Mouse (Mus musculus) megakaryocyte, adult 5-6 weeks (primary cell): Measurements from ENCODE around the gene Arhgap23. TPM values are rescaled to one million over a fixed set of nuclear protein-coding genes. Genes with fewer than 3 reads are reported as not detected.

Source experiments
- ATAC-seq: 2 replicates; pipeline ENCODE4 v1.8.0; 2016; ENCODE audit warnings: mild to moderate bottlenecking, inconsistent platforms; ENCODE audit not compliant: poor library complexity, severe bottlenecking
- total RNA-seq, 2 experiments: library from RNA; stranded (forward) in 1 of 2; stranded (reverse) in 1 of 2; fragments of 153-499, 151-499 nt in 1 of 2; fragments of 221-1000, 200-1000 nt in 1 of 2; gene quantifications; 2 replicates each; pipeline versions ENCODE4 v1.2.3 to v1.2.4; 2015 to 2017

The Arhgap23 gene
- 7.7 and 9.8 TPM in 2 replicates for total RNA-seq (2015)
- 5.8 and 9.4 TPM in 2 replicates for total RNA-seq (2017)

DNA sequence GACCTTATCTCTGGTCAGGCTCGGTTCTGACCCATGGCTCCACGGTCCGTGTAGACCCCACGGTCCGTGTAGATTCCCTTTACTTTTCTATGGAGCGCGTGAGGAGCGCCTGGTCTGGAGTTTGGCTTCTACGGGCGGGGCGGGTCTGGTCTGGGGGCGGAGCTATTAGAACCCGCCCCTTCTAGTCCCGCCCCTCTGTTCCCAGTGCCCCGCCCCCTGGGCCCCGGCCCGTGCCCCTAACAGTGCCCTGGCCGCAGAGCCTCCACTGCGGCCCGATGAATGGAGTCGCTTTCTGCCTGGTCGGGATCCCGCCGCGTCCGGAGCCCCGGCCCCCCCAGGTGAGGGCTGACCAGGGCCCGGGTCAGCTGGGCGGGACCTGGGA lies at the start of gene Arhgap23:
Arhgap23 (plus strand) TSS at position 204 of the 382 bp plus-strand sequence.
- peak; percentile 60 for ATAC-seq

DNA sequence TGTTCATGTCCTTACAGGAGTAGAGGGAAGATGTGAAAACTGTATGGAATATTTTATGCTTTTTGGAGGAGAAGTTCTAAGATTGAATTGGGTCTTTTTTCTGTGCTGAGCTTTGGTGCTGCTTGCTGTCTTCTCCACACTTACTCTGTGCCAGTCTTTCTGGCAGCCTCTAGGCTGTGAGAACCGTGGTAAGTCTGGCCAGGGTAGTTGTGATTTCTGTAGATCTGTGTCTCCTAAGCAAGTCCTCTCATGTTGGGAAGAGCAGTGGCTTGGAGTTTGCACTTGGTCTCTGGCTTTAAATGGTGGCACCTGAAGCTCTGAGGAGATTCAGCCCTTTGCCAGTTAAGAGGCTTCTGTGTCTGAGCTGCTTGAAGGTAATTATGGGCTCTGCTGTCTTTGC lies 49.8 kb upstream of the Arhgap23 start:
- ATAC-seq: no peak

DNA sequence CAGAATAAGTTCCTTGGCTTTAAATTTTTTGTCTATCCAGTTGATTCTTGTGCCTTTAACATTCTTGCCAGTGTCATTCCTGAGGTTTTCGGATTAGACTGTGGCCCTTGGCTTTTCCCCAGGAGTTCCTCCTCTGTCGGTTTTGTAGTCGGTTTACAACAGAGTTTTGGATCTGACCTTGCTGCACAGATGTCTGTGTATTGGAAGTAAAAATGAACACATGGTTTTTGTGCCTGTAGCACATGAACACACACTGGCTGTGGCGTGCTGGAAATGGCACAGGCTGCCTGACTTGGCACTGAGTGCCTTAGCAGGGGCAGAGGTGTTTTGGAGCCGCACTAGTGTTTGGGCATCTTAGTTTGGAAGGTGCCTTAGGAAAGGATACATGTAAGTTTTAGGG lies 46.8 kb upstream of the Arhgap23 start:
- no peak for ATAC-seq

DNA sequence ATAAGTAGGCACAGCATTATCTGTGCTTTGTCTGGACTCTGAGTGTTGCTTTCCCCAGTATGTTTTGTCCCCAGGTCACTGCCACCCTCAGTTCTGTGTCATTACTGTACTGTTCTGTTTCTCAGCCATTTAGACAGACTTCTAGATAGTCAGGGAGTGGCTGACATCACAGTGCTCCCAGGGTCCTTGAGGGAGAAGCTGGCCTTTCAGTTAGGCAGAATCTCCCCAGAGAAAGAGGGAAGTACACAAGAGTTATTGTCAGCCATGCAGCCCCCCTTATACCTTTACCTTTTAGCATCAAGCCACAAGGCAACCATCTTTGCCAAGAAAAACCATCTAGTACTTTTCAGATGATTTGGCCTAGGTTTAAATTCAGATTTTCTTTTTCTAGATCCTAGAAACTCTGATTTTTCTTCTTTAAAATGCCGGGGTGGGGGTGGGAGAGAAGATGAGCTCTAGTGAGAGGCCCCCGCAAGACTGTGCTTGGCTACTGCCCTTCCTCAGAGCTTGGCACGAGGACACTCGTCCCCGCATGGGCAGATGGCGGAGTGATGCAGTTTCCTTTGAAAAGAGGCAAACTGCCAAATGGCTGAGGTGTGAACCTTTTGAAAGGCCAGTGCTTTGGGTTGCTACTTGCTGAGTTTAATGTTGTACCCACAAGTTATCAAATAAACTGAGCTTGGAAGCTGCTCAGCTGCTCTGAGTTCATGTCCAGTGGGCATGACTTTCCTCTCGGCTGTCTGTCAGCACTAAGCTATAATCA lies 44.8 kb upstream of the Arhgap23 start:
- no peak for ATAC-seq

DNA sequence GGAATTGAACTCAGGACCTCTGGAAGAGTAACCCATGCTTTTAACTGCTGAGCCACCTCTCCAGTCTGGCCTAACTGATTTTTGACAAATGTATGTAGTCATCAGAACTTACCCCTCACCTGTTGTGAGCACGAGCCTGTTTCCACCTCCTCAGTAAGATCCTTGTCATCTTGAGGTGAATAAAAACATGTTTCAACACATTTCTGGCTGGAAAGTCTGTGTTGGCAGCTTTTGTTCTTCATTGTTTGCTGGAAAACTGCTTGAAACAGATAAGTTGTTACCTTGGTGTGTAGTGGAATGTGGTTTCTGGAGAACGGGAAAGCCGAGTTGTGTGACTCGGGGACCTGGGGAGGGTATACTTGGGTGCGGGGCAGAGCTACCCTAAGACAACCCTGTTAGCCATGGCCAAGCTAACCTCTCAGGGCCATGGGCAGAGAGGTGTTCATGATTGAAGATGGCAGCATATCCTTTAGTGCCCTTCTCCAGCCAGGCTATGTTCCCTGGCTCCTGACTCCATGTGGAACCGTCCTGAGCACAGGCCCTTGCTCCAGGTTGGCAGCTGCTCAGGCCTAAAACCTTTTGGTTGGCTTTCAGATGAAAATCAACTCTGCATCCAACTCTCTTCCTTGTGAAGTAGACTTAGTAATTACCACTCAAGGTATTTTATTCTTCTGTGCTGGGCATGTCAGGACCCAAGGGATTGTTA lies 43.0 kb upstream of the Arhgap23 start:
- no peak for ATAC-seq

- ATAC-seq: no peak
These were observed 41.9 kb upstream of the Arhgap23 start for GRCm38 (mm10) chr11:97373402-97373801.

DNA sequence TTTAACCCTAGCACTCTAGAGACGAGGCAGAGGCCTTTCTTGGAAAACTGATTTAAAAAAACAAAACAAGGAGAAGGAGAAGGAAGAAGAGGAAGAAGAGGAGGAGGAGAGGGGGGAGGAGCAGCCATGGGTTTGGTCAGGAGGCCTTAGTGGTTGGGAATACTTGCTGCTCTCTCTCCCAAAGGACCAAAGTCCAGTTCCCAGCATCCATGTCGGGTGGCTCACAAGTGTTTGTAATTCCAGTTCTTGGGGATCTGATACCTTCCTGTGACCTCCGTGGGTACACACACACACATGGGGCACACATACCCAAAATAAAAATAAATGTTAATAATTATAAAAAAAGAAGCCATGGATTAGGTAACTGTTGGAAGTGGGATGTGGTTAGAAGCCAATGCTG lies 35.3 kb upstream of the Arhgap23 start:
- ATAC-seq: no peak

DNA sequence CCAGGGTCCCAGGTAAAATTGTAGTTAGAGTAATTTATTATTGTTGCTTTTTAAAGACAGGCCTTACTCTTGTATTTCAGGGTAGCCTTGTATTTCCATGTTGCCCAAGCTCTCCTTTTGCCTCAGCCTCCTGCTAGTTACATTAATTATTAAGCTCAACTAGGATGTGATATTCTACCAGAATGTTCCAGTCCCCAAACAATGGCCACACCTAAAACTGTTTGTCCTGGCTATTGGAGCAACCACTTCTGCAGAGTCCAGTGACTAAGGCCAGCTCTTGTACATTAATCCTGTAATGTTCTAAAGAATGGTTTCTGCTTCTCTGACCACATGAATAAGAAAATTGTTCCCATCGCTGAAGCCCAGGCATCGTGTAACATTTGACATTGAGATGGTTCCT lies 32.3 kb upstream of the Arhgap23 start:
- ATAC-seq: no peak

GRCm38 (mm10) chr11:97383764-97384163 lies 31.6 kb upstream of the Arhgap23 start:
- ATAC-seq: no peak

GRCm38 (mm10) chr11:97387811-97388210 lies 27.5 kb upstream of the Arhgap23 start:
- ATAC-seq: no peak

GRCm38 (mm10) chr11:97389127-97389526 lies 26.2 kb upstream of the Arhgap23 start:
- no peak for ATAC-seq

- no peak for ATAC-seq
These were observed 21.7 kb upstream of the Arhgap23 start for GRCm38 (mm10) chr11:97393658-97394057.

DNA sequence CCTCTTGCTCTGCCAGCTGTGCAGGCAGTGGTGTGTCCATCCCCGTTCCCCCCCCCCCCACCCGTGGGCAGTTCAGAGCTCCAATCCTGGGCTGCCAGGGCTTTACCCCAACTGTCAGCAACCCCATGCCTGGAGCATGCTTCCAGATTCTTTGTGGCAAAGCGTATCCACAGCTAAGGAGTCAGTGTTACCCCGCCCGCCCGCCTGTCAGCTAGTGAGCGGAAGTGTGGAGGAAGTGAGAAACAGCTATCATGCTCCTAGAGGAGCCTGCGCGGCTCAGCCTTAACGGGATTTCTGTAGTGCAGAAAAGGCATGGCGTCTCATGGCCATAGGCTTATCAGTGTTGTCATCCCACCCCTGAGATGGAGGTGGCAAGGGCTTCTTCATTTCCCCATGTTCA lies 21.2 kb upstream of the Arhgap23 start:
- peak; percentile 68 for ATAC-seq

DNA sequence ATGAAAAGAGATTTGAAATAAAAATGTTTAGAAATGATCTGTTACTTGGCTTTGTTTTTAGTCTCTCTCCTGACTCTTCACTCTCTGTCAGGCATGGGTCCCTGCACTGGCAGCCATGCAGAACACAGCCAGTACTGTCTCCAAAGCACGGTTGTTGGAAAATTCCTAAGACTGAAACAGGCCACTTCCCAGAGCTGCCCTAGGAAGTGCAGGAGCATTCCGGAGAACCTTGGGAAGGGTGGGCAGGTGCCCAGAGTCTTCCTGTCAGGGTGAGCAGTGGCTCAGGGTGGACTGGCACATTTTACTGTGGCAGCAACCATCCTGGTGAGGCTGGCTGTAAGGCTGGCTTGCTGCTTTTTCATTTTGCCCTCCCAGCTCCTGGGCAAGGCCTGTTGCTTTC lies 16.8 kb upstream of the Arhgap23 start:
- ATAC-seq: no peak

DNA sequence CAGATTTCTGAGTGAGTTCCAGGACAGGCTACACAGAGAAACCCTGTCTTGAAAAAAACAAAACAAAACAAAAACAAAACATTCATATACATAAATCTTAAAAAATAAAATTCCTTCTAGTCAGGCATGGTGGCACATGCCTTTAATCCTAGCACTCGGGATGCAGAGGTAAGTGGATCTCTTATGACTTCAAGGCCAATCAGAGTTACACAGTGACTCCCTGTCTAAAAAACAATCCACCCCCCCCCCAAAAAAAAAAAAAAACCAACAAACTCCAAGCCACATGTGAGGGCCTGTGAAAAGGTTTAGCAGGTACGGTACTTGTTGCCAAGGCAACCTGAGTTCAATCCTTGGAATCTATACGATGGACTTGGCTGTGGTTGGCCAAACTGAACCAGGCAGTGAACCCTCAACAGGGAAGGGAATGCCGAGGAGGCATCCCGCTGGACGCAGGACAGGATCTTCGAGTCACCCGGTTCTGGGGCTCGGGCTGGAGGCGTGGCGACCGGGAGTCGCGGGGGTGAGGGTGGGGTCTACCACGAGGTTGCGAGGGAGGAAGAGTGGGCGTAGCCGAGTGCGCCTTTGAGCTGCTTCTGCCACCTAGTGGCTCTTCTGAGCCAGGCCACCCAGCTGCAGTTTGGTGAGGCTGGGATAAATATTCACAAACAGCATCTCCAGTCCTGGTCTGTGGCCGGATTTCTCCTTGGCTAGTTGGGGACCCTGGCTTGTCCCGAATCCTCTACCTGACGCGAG lies 15.2 kb upstream of the Arhgap23 start:
- ATAC-seq: peak; percentile 98

DNA sequence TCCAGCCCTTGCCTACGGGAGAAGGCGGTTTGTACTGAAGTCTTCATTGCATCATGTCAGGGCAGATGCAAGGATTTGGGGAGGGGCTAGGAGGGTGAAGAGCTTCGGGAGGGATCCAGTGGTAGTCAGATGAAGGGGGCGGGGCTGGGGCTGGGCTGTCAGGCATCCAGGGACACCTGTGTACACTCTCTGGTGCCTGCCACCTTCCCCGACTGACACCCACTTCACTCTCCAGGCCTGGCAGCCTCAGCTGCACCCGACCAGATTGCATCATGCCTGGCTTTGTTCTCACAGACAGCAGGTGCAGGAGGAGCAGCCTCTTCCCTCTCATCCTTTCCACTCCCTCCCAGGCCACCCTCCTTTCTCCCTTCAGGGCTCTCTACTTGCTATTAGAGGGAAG lies 14.3 kb upstream of the Arhgap23 start:
- ATAC-seq: no peak

DNA sequence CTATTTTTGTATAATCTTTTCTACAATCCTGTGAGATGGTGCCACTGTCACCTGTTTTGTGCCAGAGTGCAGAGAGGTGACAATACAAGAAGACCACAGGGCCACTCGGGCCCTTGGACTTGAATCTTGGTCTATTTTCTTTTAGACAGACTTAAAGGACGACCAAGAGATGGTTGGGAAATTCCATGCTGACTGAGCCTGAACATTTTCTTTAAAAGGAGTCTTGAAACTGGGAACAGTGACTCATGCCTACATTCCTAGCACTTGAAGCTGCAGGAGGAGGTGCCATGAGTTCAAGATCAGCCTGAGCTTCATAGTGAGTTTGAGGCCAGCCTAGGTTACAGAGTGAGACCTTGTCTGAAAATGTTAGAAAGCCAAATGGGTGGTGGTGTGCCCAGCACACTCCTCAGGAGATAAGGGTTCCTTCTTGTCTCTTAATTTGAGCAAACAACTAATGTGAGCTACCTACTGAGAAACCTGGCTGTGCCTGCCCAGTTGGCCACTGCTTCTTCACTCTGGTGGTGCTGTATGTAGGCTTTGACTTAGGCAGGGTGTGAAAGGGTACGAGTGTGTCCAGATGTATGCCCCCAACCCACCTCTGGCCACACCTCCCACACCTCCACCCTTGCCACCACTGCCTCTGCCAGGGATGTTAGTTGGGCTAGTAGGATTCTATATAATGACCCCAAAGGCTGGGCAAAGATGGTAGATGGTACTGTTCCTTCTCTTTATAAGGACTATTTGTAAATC lies 13.5 kb upstream of the Arhgap23 start:
- no peak for ATAC-seq

DNA sequence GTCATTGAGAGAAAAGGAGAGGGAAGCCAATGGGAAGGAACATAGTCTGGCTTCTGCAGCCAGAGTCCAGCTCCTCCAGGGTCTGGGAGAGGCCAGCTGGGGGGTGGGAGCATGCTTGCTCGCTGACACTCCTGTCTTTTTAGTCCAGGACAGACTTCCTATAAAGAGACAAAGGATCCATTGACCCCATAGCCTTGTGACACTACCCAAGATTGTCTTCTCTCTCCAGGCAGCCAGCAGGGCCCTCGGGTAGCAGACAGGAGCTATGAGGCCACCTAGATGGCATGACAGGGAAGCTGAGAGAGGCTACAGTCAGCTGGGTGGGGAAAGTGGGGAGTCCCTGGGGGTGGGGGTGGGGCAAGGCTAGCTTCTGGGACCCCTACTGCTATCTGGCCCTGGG lies 12.6 kb upstream of the Arhgap23 start:
- ATAC-seq: no peak

DNA sequence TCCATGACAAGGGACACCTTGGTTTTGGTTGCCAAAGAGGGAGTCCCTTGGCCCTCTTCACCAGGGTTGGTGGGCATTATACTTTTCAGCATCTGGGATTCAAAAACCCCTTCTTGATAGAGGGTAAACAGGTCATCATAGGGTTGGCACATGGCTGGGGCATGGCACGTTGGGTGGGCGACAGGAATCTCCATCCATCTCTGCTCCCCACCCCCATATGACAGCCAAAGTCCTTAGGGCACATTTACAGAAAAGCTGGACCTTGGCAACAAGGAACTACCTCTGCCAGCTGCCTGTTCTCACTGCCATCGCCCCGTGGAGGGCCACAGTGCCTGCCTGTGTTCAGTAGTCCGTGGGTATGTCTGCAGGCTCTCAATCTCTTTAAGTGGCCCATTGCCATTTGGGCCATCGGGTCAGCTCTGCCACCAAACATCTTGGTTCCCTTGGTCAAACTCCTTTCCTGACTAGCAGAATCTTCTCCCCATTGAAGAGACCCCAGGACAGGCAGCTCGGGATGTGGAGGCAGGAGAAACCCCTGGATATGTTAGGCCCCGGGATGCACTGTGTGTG lies 11.6 kb upstream of the Arhgap23 start:
- ATAC-seq: no peak

GRCm38 (mm10) chr11:97404184-97404760 lies 11.1 kb upstream of the Arhgap23 start:
- no peak for ATAC-seq
